Mouse (Mus musculus) forebrain, embryonic 15.5 days (tissue): Measurements from ENCODE around the gene Sh2d2a. TPM values are rescaled to one million over a fixed set of nuclear protein-coding genes. Genes with fewer than 3 reads are reported as not detected.
"Not testable (repeated sequence)": the region's sequence is repeated elsewhere in the genome, so short reads cannot be mapped to it uniquely, and the experiment has no call there.

ENCODE experiments used
- ATAC-seq: fragments of 200-750 bp; cut with Nextera tagmentation; replicated peaks from 2 replicates; pipeline ENCODE4 v1.8.0; 2017; ENCODE audit warnings: mild to moderate bottlenecking, moderate TSS enrichment, moderate library complexity
- H3K27ac ChIP-seq: fragments of 300-500 bp; sonication (generic); replicated peaks from 2 replicates; pipeline ENCODE4 v1.5.1; 2015; ENCODE audit warnings: mild to moderate bottlenecking, inconsistent platforms
- H3K27me3 ChIP-seq: fragments of 300-500 bp; sonication (generic); 2 replicates; pipeline ENCODE4 v1.6.1; 2015; ENCODE audit warnings: inconsistent platforms
- H3K36me3 ChIP-seq: fragments of 300-500 bp; sonication (generic); 2 replicates; pipeline ENCODE4 v1.6.1; 2015; ENCODE audit warnings: mild to moderate bottlenecking, inconsistent platforms
- H3K4me1 ChIP-seq: fragments of 300-500 bp; sonication (generic); 2 replicates; pipeline ENCODE4 v1.6.1; 2015; ENCODE audit warnings: inconsistent platforms
- H3K4me2 ChIP-seq: fragments of 300-500 bp; sonication (generic); replicated peaks from 2 replicates; pipeline ENCODE4 v1.6.1; 2015; ENCODE audit warnings: mild to moderate bottlenecking, inconsistent platforms
- H3K4me3 ChIP-seq: fragments of 300-500 bp; sonication (generic); 2 replicates; pipeline ENCODE4 v1.5.1; 2015; ENCODE audit warnings: mild to moderate bottlenecking, inconsistent platforms
- H3K9ac ChIP-seq: fragments of 300-500 bp; sonication (generic); replicated peaks from 2 replicates; pipeline ENCODE4 v1.6.1; 2015; ENCODE audit warnings: mild to moderate bottlenecking, inconsistent platforms
- H3K9me3 ChIP-seq: fragments of 300-500 bp; sonication (generic); 2 replicates; pipeline ENCODE4 v1.6.1; 2016; ENCODE audit warnings: inconsistent platforms
- WGBS: fragments of 180-500 bp; shearing (Covaris S2); methylation state at CpG from one replicate; pipeline ENCODE4 v1.1.7; 2015; ENCODE audit warnings: mixed read lengths; 5-methylcytosine and 5-hydroxymethylcytosine counted together
- polyA plus RNA-seq: library from polyadenylated mRNA; unstranded; fragments of >200 nt; fragmentation: Nextera tagmentation; extraction: Ambion mirVana; gene quantifications from 2 replicates; pipeline ENCODE4 v1.2.1, GENCODE M21; 2015

Sh2d2a gene
- polyA plus RNA-seq, 1 experiment from 2014 or later = not detected

- H3K4me1 ChIP-seq = no peaks in the 10 kb centered on the region
- no peak for ATAC-seq
- no peaks in the 10 kb centered on the region for H3K27me3 ChIP-seq
- H3K36me3 ChIP-seq = no peaks in the 10 kb centered on the region
- no peak overlapping the region for H3K4me3 ChIP-seq
- H3K9me3 ChIP-seq = no peaks in the 10 kb centered on the region
- H3K4me2 ChIP-seq = no peak overlapping the region
- H3K27ac ChIP-seq = no peak overlapping the region
- WGBS = 85% methylated on average over 3 of the region's 3 CpGs
- H3K9ac ChIP-seq = no peak overlapping the region
These were observed 53.2 kb downstream of the Sh2d2a start for GRCm38 (mm10) chr3:87899776-87900175.

DNA sequence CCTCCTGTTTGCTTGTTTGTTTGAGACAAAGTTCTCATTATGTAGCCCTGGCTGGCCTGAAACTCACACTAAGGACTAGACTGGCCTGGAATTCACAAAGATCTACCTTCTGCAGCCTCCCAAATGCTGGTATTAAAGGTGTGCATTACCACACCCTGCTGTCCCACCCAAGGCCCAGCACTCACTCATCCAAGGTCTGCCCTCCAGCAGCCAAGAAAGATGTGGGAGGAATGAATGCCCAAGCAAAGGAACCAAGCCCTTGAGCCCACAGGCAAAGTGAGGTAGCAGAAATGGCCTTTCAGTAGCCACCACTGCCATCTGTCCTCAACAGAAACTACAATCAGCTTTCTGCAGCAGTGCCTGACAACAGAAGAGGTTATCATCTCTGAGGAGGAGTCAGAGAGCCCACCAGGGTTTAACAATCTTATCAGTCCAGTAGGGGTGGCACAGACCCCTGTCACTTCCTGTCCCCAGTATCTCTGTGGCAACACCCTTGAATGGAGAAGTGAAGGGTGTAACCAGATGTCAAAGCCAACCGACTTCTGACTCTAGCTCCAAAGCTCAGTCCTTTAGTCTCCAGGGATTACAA is 54.6 kb downstream of the Sh2d2a start:
- Histone ChIP-seq H3K27ac (no peak overlapping the region), H3K4me2 (no peak overlapping the region), H3K36me3 (no peaks in the 10 kb centered on the region), H3K9me3 (no peaks in the 10 kb centered on the region), H3K4me1 (no peaks in the 10 kb centered on the region), H3K4me3 (no peak overlapping the region), H3K9ac (no peak overlapping the region), H3K27me3 (no peaks in the 10 kb centered on the region)
- ATAC-seq = no peak
- 78% methylated on average over 1 of the region's 1 CpGs for WGBS

- H3K27ac ChIP-seq, H3K36me3 ChIP-seq, H3K27me3 ChIP-seq, H3K9ac ChIP-seq, H3K4me1 ChIP-seq, H3K9me3 ChIP-seq, ATAC-seq, H3K4me3 ChIP-seq, H3K4me2 ChIP-seq: not testable (repeated sequence)
- WGBS = 91% methylated on average over 5 of the region's 6 CpGs
These were observed 55.4 kb downstream of the Sh2d2a start for GRCm38 (mm10) chr3:87901959-87902358.

GRCm38 (mm10) chr3:87903821-87904220 is 57.3 kb downstream of the Sh2d2a start:
- no peak overlapping the region for H3K4me2 ChIP-seq
- H3K27me3 ChIP-seq = no peaks in the 10 kb centered on the region
- H3K4me1 ChIP-seq = peaks cover 19% of the 10 kb centered on the region
- H3K36me3 ChIP-seq = no peaks in the 10 kb centered on the region
- WGBS = 51% methylated on average over 5 of the region's 5 CpGs
- no peak for ATAC-seq
- no peak overlapping the region for H3K27ac ChIP-seq
- H3K4me3 ChIP-seq = no peak overlapping the region
- no peak overlapping the region for H3K9ac ChIP-seq
- no peaks in the 10 kb centered on the region for H3K9me3 ChIP-seq

Other genes with a start within 250 kb of the Sh2d2a start
- 22.7 and 23.6 TPM in 2 replicates for gene Arhgef11, start 229.2 kb upstream of the Sh2d2a start, polyA plus RNA-seq
- 0.61 and 1.2 TPM in 2 replicates for gene Lrrc71, start 98.1 kb upstream of the Sh2d2a start, polyA plus RNA-seq
- 1.0 and 1.3 TPM in 2 replicates for gene Ntrk1, start 51.6 kb upstream of the Sh2d2a start, polyA plus RNA-seq
- gene Insrr, start 49.8 kb upstream of the Sh2d2a start, polyA plus RNA-seq = 0.41 and 0.52 TPM in 2 replicates
- 4.7 and 7.2 TPM in 2 replicates for gene Pear1, start 22.4 kb upstream of the Sh2d2a start, polyA plus RNA-seq
- 16.5 and 17.3 TPM in 2 replicates for gene Prcc, start 38.9 kb downstream of the Sh2d2a start, polyA plus RNA-seq
- 226 and 235 TPM in 2 replicates for gene Hdgf, start 59.6 kb downstream of the Sh2d2a start, polyA plus RNA-seq
- 62.7 and 68.2 TPM in 2 replicates for gene Mrpl24, start 72.8 kb downstream of the Sh2d2a start, polyA plus RNA-seq
- 49.7 and 50.0 TPM in 2 replicates for gene Isg20l2, start 83.6 kb downstream of the Sh2d2a start, polyA plus RNA-seq
- 20.1 and 20.2 TPM in 2 replicates for gene Rrnad1, start 84.0 kb downstream of the Sh2d2a start, polyA plus RNA-seq
- 14.9 and 18.4 TPM in 2 replicates for gene Crabp2, start 101.9 kb downstream of the Sh2d2a start, polyA plus RNA-seq
- gene Nes, start 124.3 kb downstream of the Sh2d2a start, polyA plus RNA-seq = 50.0 and 56.7 TPM in 2 replicates
- gene Bcan, start 153.5 kb downstream of the Sh2d2a start, polyA plus RNA-seq = 26.6 and 27.2 TPM in 2 replicates
- gene Hapln2, start 180.8 kb downstream of the Sh2d2a start, polyA plus RNA-seq = 0.43 and 0.89 TPM in 2 replicates
- gene Gpatch4, start 196.4 kb downstream of the Sh2d2a start, polyA plus RNA-seq = 29.7 and 31.1 TPM in 2 replicates
- 167 and 170 TPM in 2 replicates for gene Naxe, start 211.7 kb downstream of the Sh2d2a start, polyA plus RNA-seq
- gene Ttc24, start 231.5 kb downstream of the Sh2d2a start, polyA plus RNA-seq = not detected in 2 replicates
- 7.1 and 8.9 TPM in 2 replicates for gene Iqgap3, start 235.2 kb downstream of the Sh2d2a start, polyA plus RNA-seq